Mouse (Mus musculus) midbrain, postnatal 0 days (tissue): ENCODE results near the gene Serping1. TPM values are rescaled to one million over a fixed set of nuclear protein-coding genes. Genes with fewer than 3 reads are reported as not detected.

Source experiments
- ATAC-seq: fragments of 200-750 bp; cut with Nextera tagmentation; 2 replicates; pipeline ENCODE4 v1.8.0; 2017; ENCODE audit warnings: moderate number of reproducible peaks, mild to moderate bottlenecking, moderate TSS enrichment, moderate library complexity; ENCODE audit not compliant: low FRiP score
- DNase-seq: peaks from one replicate; pipeline ENCODE4 v3.0.0-alpha.2; 2015; ENCODE audit warnings: low spot score
- H3K27ac ChIP-seq: fragments of 300-500 bp; sonication (generic); 2 replicates; pipeline ENCODE4 v1.5.1; 2014; ENCODE audit warnings: low read depth, mild to moderate bottlenecking, low read length, mixed read lengths
- H3K27me3 ChIP-seq: fragments of 300-500 bp; sonication (generic); 2 replicates; pipeline ENCODE4 v1.6.1; 2014; ENCODE audit warnings: low read length, control low read depth, mixed read lengths; ENCODE audit not compliant: insufficient read depth
- H3K36me3 ChIP-seq: fragments of 300-500 bp; sonication (generic); 2 replicates; pipeline ENCODE4 v1.6.1; 2014; ENCODE audit warnings: low read length, control low read depth, mixed read lengths; ENCODE audit not compliant: insufficient read depth
- H3K4me1 ChIP-seq: fragments of 300-500 bp; sonication (generic); 2 replicates; pipeline ENCODE4 v1.6.1; 2014; ENCODE audit warnings: mild to moderate bottlenecking, control low read depth, antibody characterized with exemption, low read length, mixed read lengths; ENCODE audit not compliant: insufficient read depth
- H3K4me2 ChIP-seq: fragments of 300-500 bp; sonication (generic); 2 replicates; pipeline ENCODE4 v1.6.1; 2014; ENCODE audit warnings: low read depth, mild to moderate bottlenecking, low read length, mixed read lengths; ENCODE audit not compliant: poor library complexity, severe bottlenecking
- H3K4me3 ChIP-seq: fragments of 300-500 bp; sonication (generic); 2 replicates; pipeline ENCODE4 v1.5.1; 2014; ENCODE audit warnings: low read depth, mild to moderate bottlenecking, low read length, moderate library complexity
- H3K9ac ChIP-seq: fragments of 300-500 bp; sonication (generic); replicated peaks from 2 replicates; pipeline ENCODE4 v1.6.1; 2014; ENCODE audit warnings: mild to moderate bottlenecking, low read length, moderate library complexity, mixed read lengths; ENCODE audit not compliant: poor library complexity, severe bottlenecking
- H3K9me3 ChIP-seq: fragments of 300-500 bp; sonication (generic); 2 replicates; pipeline ENCODE4 v1.6.1; 2016; ENCODE audit warnings: low read length, control low read depth
- CTCF ChIP-seq: IDR thresholded peaks from 2 replicates; pipeline ENCODE4 v1.5.1; 2016; ENCODE audit warnings: antibody characterized with exemption, mild to moderate bottlenecking
- WGBS: fragments of 180-500 bp; shearing (Covaris S2); extraction: QIAGEN DNeasy Blood & Tissue Kit; methylation state at CpG from one replicate; pipeline ENCODE4 v1.1.7; 2014; 5-methylcytosine and 5-hydroxymethylcytosine counted together
- polyA plus RNA-seq: library from polyadenylated mRNA; unstranded; fragments of >200 nt; fragmentation: Nextera tagmentation; extraction: Ambion mirVana; gene quantifications from 2 replicates; pipeline ENCODE4 v1.2.1, GENCODE M21; 2015
- total RNA-seq: library from RNA; depleted of rRNA; stranded (reverse); fragments of >200 nt; gene quantifications from 2 replicates; pipeline ENCODE4 v1.2.3, GENCODE M21; 2014

Serping1 gene
- total and polyA plus RNA-seq, 2 experiments from 2014 or later: 19.9 to 31.9 TPM

- TF ChIP-seq CTCF: peak; percentile 21; the same call in 1 of the 2 replicates
- Histone ChIP-seq H3K4me2 (peak within 1 kb of the TSS; percentile 67), H3K36me3 (peaks cover 8% of the 10 kb centered on the region; the same call in 1 of the 2 replicates), H3K4me3 (peak within 1 kb of the TSS; percentile 50), H3K27me3 (no peaks in the 10 kb centered on the region), H3K9ac (peak within 1 kb of the TSS; percentile 48), H3K9me3 (no peaks in the 10 kb centered on the region), H3K27ac (peak within 1 kb of the TSS; percentile 62), H3K4me1 (0 out of 2 replicates have a peak, but pooled peaks cover 7% of the 10 kb centered on the region)
- ATAC-seq (peak; percentile 97), DNase-seq (peak; percentile 98)
- WGBS: under 1% methylated on average over 39 of the region's 39 CpGs
Measured at GRCm38 (mm10) chr2:84727172-84727858, 47.9 kb downstream of the Serping1 start, which contains the start of gene Clp1. Gene Clp1, minus strand, starts transcription at chr2:84727350.

DNA sequence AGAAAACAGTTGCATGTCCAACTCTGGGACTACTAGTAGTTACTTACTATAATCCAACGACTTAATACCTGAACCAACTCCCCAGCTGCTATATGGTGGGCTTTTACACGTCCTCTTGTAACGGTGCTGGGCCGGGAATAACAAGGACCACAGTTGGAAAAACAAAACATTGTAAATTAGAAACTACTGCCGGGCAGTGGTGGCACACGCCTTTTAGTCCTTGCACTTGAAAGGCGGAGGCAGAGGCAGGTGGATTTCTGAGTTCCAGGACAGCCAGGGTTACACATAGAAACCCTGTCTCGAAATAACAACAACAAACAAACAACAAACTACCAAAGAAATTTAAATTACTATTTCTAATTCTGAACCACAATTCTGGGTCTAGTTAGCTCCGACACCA, 48.5 kb downstream of the Serping1 start:
- Histone ChIP-seq H3K36me3 (peaks cover 8% of the 10 kb centered on the region; the same call in 1 of the 2 replicates), H3K9ac (peak overlapping the region; percentile 48), H3K27ac (no peak overlapping the region), H3K9me3 (no peaks in the 10 kb centered on the region), H3K4me1 (0 out of 2 replicates have a peak, but pooled peaks cover 7% of the 10 kb centered on the region), H3K4me3 (peak overlapping the region; percentile 50), H3K27me3 (no peaks in the 10 kb centered on the region), H3K4me2 (peak overlapping the region; percentile 67)
- no peak for DNase-seq
- TF ChIP-seq CTCF: no peak
- ATAC-seq: 0 out of 2 replicates have a peak, but pooled peaks have one; percentile 8
- 5% methylated on average over 9 of the region's 9 CpGs for WGBS

GRCm38 (mm10) chr2:84725770-84726169, 49.5 kb downstream of the Serping1 start:
- peaks cover 12% of the 10 kb centered on the region; the same call in 1 of the 2 replicates for H3K36me3 ChIP-seq
- H3K27me3 ChIP-seq: no peaks in the 10 kb centered on the region
- ATAC-seq (no peak), DNase-seq (no peak)
- no peak overlapping the region; the same call in 1 of the 2 replicates for H3K4me2 ChIP-seq
- 0 out of 2 replicates have a peak, but pooled peaks cover 7% of the 10 kb centered on the region for H3K4me1 ChIP-seq
- no peak overlapping the region for H3K4me3 ChIP-seq
- 94% methylated on average over 10 of the region's 10 CpGs for WGBS
- no peaks in the 10 kb centered on the region for H3K9me3 ChIP-seq
- H3K9ac ChIP-seq: no peak overlapping the region
- TF ChIP-seq CTCF: no peak
- H3K27ac ChIP-seq: no peak overlapping the region

DNA sequence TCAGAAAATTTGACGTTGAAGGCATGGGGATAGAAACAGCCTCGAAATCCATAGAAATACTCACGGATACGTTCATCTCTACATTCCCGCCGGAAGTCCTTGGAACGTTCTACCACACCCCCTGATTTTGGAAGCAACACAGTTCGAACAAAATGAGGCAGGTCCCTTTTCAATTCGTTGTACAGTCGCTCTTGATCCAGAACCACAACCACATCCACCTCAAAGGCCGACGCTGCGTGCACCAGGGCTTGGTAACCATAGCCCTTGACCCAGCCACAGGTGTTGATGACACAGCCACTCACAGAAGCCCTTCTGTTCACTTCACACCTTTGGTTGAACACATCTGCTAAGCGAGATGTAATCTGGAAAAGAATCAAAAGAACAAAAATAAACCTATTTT, 51.4 kb downstream of the Serping1 start:
- 96% methylated on average over 14 of the region's 14 CpGs for WGBS
- Histone ChIP-seq H3K9me3 (no peaks in the 10 kb centered on the region), H3K4me1 (0 out of 2 replicates have a peak, but pooled peaks cover 7% of the 10 kb centered on the region), H3K27ac (no peak overlapping the region), H3K27me3 (no peaks in the 10 kb centered on the region), H3K36me3 (peaks cover 12% of the 10 kb centered on the region; the same call in 1 of the 2 replicates), H3K4me2 (no peak overlapping the region), H3K4me3 (no peak overlapping the region), H3K9ac (no peak overlapping the region)
- DNase-seq: no peak
- no peak for TF ChIP-seq CTCF
- no peak for ATAC-seq

DNA sequence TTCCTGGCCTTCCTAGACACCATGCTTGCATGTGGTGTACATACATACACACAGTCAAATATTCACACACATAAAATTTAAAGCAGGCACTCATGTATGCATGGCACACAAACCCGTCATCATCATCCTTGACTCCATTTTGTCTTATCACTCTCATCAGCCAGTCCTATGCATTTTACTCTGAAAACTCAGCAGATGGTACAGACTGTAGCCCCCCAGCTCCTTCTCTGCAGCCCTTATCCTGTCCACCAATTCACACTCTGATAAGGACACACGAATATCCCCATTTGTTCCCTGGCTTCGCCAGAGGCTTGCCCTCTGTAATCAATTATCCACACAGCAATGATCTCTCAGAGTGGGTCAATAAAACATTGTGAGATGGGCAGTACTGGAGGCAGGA, 54.1 kb downstream of the Serping1 start:
- DNase-seq (no peak), ATAC-seq (no peak)
- 0 out of 2 replicates have a peak, but pooled peaks cover 2% of the 10 kb centered on the region for H3K4me1 ChIP-seq
- no peak for TF ChIP-seq CTCF
- WGBS: 75% methylated on average over 3 of the region's 3 CpGs
- no peaks in the 10 kb centered on the region for H3K9me3 ChIP-seq
- no peak overlapping the region for H3K9ac ChIP-seq
- no peaks in the 10 kb centered on the region for H3K27me3 ChIP-seq
- H3K36me3 ChIP-seq: peaks cover 12% of the 10 kb centered on the region; the same call in 1 of the 2 replicates
- H3K27ac ChIP-seq: no peak overlapping the region
- no peak overlapping the region for H3K4me2 ChIP-seq
- H3K4me3 ChIP-seq: no peak overlapping the region

DNA sequence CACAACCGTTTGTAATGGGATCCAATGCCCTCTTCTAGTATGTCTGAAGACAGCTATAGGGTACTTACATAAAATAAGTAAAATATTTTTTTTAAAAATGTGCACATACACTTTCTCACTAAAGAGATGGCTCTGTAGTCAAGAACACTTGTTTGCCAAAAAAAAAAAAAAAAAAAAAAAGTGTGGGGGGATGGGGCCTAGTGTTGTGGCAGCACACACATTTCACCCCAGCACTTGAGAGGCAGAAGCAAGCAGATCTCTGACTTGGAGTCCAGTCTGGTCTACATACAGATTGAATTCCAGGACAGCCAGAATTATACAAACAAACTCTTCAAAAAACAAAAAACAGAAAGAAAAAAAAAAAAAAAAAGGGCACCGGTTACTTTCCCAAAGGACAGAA, 54.5 kb downstream of the Serping1 start:
- DNase-seq (no peak), ATAC-seq (no peak)
- Histone ChIP-seq H3K36me3 (peaks cover 12% of the 10 kb centered on the region; the same call in 1 of the 2 replicates), H3K4me1 (no peaks in the 10 kb centered on the region), H3K4me2 (no peak overlapping the region), H3K27me3 (no peaks in the 10 kb centered on the region), H3K27ac (no peak overlapping the region), H3K9ac (no peak overlapping the region), H3K9me3 (no peaks in the 10 kb centered on the region), H3K4me3 (no peak overlapping the region)
- no peak for TF ChIP-seq CTCF
- WGBS: 95% methylated on average over 2 of the region's 2 CpGs
